Mouse (Mus musculus): ENCODE results near the gene Sik2.

GRCm38 (mm10) chr9:50858681-50859080, 150.2 kb downstream of the Sik2 start:
- TF ChIP-seq POLR2A (IDR thresholded peaks at IDR 0.05; ENCODE audit: insufficient read length, low read depth) = no peak
- no peak for TF ChIP-seq TCF12 (IDR thresholded peaks at IDR 0.05; ENCODE audit: insufficient read depth, poor library complexity, severe bottlenecking)
- TF ChIP-seq POLR2AphosphoS2 (IDR thresholded peaks at IDR 0.05; ENCODE audit: insufficient read length, low read depth) = no peak
- no peak for TF ChIP-seq MAX (IDR thresholded peaks at IDR 0.05; ENCODE audit: low read depth)
- TF ChIP-seq MYOD1 (IDR thresholded peaks at IDR 0.05; ENCODE audit: control insufficient read depth in 1 of 3, insufficient read length in 2 of 3, low read depth in 2 of 3) = no peak
- TF ChIP-seq MYOG (IDR thresholded peaks at IDR 0.05; ENCODE audit: control insufficient read depth in 1 of 3, insufficient read depth in 1 of 3, insufficient read length in 2 of 3, low read depth in 2 of 3) = no peak
- no peak for TF ChIP-seq USF1 (IDR thresholded peaks at IDR 0.05; ENCODE audit: low read depth)
- TF ChIP-seq E2F4 (IDR thresholded peaks at IDR 0.05; ENCODE audit: insufficient read depth) = no peak
- no peak for TF ChIP-seq REST (IDR thresholded peaks at IDR 0.05; ENCODE audit: insufficient read depth, insufficient read length)
- no peak for TF ChIP-seq TCF3 (IDR thresholded peaks at IDR 0.05; ENCODE audit: insufficient read length, low read depth)
- TF ChIP-seq SRF (IDR thresholded peaks at IDR 0.05; ENCODE audit: control insufficient read depth, insufficient read length, low read depth) = no peak
